Mouse (Mus musculus) megakaryocyte, embryonic 14.5 days (primary cell): Measurements from ENCODE around the gene Adamtsl1. TPM values are rescaled to one million over a fixed set of nuclear protein-coding genes. Genes with fewer than 3 reads are reported as not detected.

ENCODE experiments used
- H3K27me3 ChIP-seq: replicated peaks from 2 replicates; pipeline ENCODE3; 2012; ENCODE audit warnings: inconsistent platforms
- H3K36me3 ChIP-seq: replicated peaks from 2 replicates; pipeline ENCODE3; 2012; ENCODE audit warnings: low read length, inconsistent platforms, mixed read lengths
- H3K4me1 ChIP-seq: 2 replicates; pipeline ENCODE4 v1.6.1; 2012; ENCODE audit warnings: inconsistent platforms
- H3K4me3 ChIP-seq: replicated peaks from 2 replicates; pipeline ENCODE3; 2012; ENCODE audit warnings: moderate library complexity, mild to moderate bottlenecking, inconsistent platforms
- H3K9me3 ChIP-seq: 2 replicates; pipeline ENCODE4 v1.6.1; 2012; ENCODE audit warnings: inconsistent platforms
- FLI1 ChIP-seq: IDR thresholded peaks from 2 replicates; pipeline ENCODE4 v1.6.1; 2012; ENCODE audit warnings: low read length, inconsistent platforms, mixed read lengths
- GATA1 ChIP-seq: IDR thresholded peaks from 3 replicates; pipeline ENCODE4 v1.6.1; 2012; ENCODE audit warnings: mixed read lengths, low read length, inconsistent platforms, borderline replicate concordance
- polyA plus RNA-seq: library from polyadenylated mRNA; stranded (reverse); fragments of >175 nt; gene quantifications from 2 replicates; pipeline ENCODE4 v1.2.3, GENCODE M21; 2012; ENCODE audit warnings: low replicate concordance; ENCODE audit not compliant: insufficient read depth

The Adamtsl1 gene
- polyA plus RNA-seq, 1 experiment: 0.44 TPM

GRCm38 (mm10) chr4:86388430-86388829, 874.5 kb downstream of the Adamtsl1 start:
- no peaks in the 10 kb centered on the region for H3K36me3 ChIP-seq
- H3K4me3 ChIP-seq: no peak overlapping the region
- no peak for TF ChIP-seq GATA1
- TF ChIP-seq FLI1: no peak
- H3K9me3 ChIP-seq: peaks cover 11% of the 10 kb centered on the region; the same call in 1 of the 2 replicates
- H3K27me3 ChIP-seq: no peaks in the 10 kb centered on the region
- no peaks in the 10 kb centered on the region for H3K4me1 ChIP-seq

GRCm38 (mm10) chr4:86391176-86391575, 877.2 kb downstream of the Adamtsl1 start:
- Histone ChIP-seq H3K36me3 (no peaks in the 10 kb centered on the region), H3K4me1 (no peaks in the 10 kb centered on the region), H3K4me3 (no peak overlapping the region), H3K9me3 (peaks cover 8% of the 10 kb centered on the region; the same call in 1 of the 2 replicates), H3K27me3 (no peaks in the 10 kb centered on the region)
- TF ChIP-seq GATA1 (no peak), FLI1 (no peak)

- H3K4me3 ChIP-seq: no peak overlapping the region
- no peaks in the 10 kb centered on the region for H3K27me3 ChIP-seq
- TF ChIP-seq GATA1 (no peak), FLI1 (no peak)
- peaks cover 6% of the 10 kb centered on the region; the same call in 1 of the 2 replicates for H3K9me3 ChIP-seq
- H3K4me1 ChIP-seq: no peaks in the 10 kb centered on the region
- no peaks in the 10 kb centered on the region for H3K36me3 ChIP-seq
These were observed 881.7 kb downstream of the Adamtsl1 start for GRCm38 (mm10) chr4:86395636-86396035.

GRCm38 (mm10) chr4:86396672-86397288, 882.8 kb downstream of the Adamtsl1 start:
- no peaks in the 10 kb centered on the region for H3K27me3 ChIP-seq
- H3K36me3 ChIP-seq: no peaks in the 10 kb centered on the region
- no peak overlapping the region for H3K4me3 ChIP-seq
- H3K4me1 ChIP-seq: no peaks in the 10 kb centered on the region
- H3K9me3 ChIP-seq: peaks cover 6% of the 10 kb centered on the region; the same call in 1 of the 2 replicates
- TF ChIP-seq GATA1 (no peak), FLI1 (no peak)

- H3K9me3 ChIP-seq: peaks cover 6% of the 10 kb centered on the region; the same call in 1 of the 2 replicates
- no peaks in the 10 kb centered on the region for H3K36me3 ChIP-seq
- no peak overlapping the region for H3K4me3 ChIP-seq
- H3K27me3 ChIP-seq: no peaks in the 10 kb centered on the region
- TF ChIP-seq GATA1 (no peak), FLI1 (no peak)
- no peaks in the 10 kb centered on the region for H3K4me1 ChIP-seq
These were observed 883.5 kb downstream of the Adamtsl1 start for GRCm38 (mm10) chr4:86397470-86397869.

GRCm38 (mm10) chr4:86401116-86401515, 887.1 kb downstream of the Adamtsl1 start:
- TF ChIP-seq GATA1: no peak
- no peak for TF ChIP-seq FLI1
- Histone ChIP-seq H3K9me3 (peaks cover 3% of the 10 kb centered on the region; the same call in 1 of the 2 replicates), H3K27me3 (no peaks in the 10 kb centered on the region), H3K4me1 (peaks cover 10% of the 10 kb centered on the region), H3K4me3 (no peak overlapping the region), H3K36me3 (no peaks in the 10 kb centered on the region)

- no peaks in the 10 kb centered on the region; the same call in 1 of the 2 replicates for H3K9me3 ChIP-seq
- no peak for TF ChIP-seq FLI1
- TF ChIP-seq GATA1: no peak
- H3K27me3 ChIP-seq: no peaks in the 10 kb centered on the region
- H3K36me3 ChIP-seq: no peaks in the 10 kb centered on the region
- no peak overlapping the region for H3K4me3 ChIP-seq
- peaks cover 21% of the 10 kb centered on the region for H3K4me1 ChIP-seq
These were observed 892.7 kb downstream of the Adamtsl1 start for GRCm38 (mm10) chr4:86406501-86407199.

- TF ChIP-seq FLI1: no peak
- no peak for TF ChIP-seq GATA1
- Histone ChIP-seq H3K27me3 (no peaks in the 10 kb centered on the region), H3K36me3 (no peaks in the 10 kb centered on the region), H3K4me3 (no peak overlapping the region), H3K4me1 (peaks cover 21% of the 10 kb centered on the region), H3K9me3 (no peaks in the 10 kb centered on the region; the same call in 1 of the 2 replicates)
These were observed 893.2 kb downstream of the Adamtsl1 start for GRCm38 (mm10) chr4:86407200-86407527.

GRCm38 (mm10) chr4:86408421-86408820, 894.4 kb downstream of the Adamtsl1 start:
- H3K9me3 ChIP-seq: no peaks in the 10 kb centered on the region; the same call in 1 of the 2 replicates
- no peaks in the 10 kb centered on the region for H3K27me3 ChIP-seq
- H3K4me1 ChIP-seq: peaks cover 21% of the 10 kb centered on the region
- TF ChIP-seq GATA1: no peak
- no peak for TF ChIP-seq FLI1
- H3K36me3 ChIP-seq: no peaks in the 10 kb centered on the region
- no peak overlapping the region for H3K4me3 ChIP-seq

- TF ChIP-seq GATA1: no peak
- TF ChIP-seq FLI1: no peak
- peaks cover 13% of the 10 kb centered on the region for H3K4me1 ChIP-seq
- H3K4me3 ChIP-seq: no peak overlapping the region
- peaks cover 5% of the 10 kb centered on the region; the same call in 1 of the 2 replicates for H3K9me3 ChIP-seq
- peaks cover 2% of the 10 kb centered on the region for H3K27me3 ChIP-seq
- H3K36me3 ChIP-seq: no peaks in the 10 kb centered on the region
These were observed 897.0 kb downstream of the Adamtsl1 start for GRCm38 (mm10) chr4:86410946-86411345.

- TF ChIP-seq FLI1: no peak
- TF ChIP-seq GATA1: no peak
- peaks cover 7% of the 10 kb centered on the region; the same call in 1 of the 2 replicates for H3K9me3 ChIP-seq
- no peaks in the 10 kb centered on the region; the same call in 1 of the 2 replicates for H3K4me1 ChIP-seq
- H3K4me3 ChIP-seq: no peak overlapping the region
- peaks cover 2% of the 10 kb centered on the region for H3K27me3 ChIP-seq
- H3K36me3 ChIP-seq: no peaks in the 10 kb centered on the region
These were observed 899.4 kb downstream of the Adamtsl1 start for GRCm38 (mm10) chr4:86413388-86413787.
